Mouse (Mus musculus): ENCODE measurements at regions not wholly inside any gene's neighbourhood (a gene's known extent, or its start where the extent isn't known, plus 50 kb on each side); places are given as distances from the start of the nearest gene placed in this dataset.

DNA sequence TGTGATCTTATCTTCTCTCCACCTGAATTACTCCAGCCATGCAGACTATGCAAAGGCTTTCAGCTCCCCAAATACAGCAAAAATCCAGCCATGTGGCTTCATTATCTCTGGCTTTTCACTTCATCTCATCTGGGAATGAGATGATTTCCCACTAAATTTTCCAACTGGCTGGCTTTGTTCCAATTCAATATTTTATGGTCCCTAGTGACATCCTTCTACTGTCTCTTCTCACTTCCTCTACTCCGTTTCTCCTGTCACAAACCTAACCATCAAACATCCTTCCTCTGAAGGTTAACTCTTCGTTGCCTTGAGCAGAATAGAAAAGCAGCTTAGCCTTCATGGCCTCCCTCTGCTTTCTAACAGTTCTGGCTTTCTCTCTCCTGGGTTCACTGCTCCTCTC, 50.1 kb upstream of the Tnfsf4 start:
- TF ChIP-seq BHLHE40 (IDR thresholded peaks at IDR 0.05; ENCODE audit: low read depth, low read length), result no peak
- no peak for TF ChIP-seq MAX (IDR thresholded peaks at IDR 0.05; ENCODE audit: low read length)

Data from CH12.LX (cell line).